Mouse (Mus musculus): Measurements from ENCODE around the gene Mlc1.

DNA sequence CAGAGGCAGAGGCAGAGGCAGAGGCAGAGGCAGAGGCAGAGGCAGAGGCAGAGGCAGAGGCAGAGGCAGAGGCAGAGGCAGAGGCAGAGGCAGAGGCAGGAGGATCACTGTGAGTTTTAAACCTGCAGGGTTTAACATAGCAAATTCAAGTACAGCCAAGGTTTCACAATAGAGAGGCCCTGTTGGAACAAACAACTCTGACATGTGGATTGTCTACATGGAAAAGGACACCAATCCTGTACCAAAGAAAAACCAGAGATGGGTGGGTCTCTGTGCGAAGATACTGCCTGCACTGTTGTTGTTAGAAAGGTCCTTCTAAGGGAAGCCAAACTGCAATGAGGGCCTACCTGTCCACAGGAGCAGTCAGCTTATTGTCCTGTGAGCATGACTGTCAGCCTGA, 58.7 kb downstream of the Mlc1 start:
- no peak for TF ChIP-seq CTCF (IDR thresholded peaks at IDR 0.05; ENCODE audit: borderline replicate concordance, extremely low read depth, insufficient read depth, insufficient read length)
- no peak for TF ChIP-seq POLR2A (IDR thresholded peaks at IDR 0.05; ENCODE audit: borderline replicate concordance, extremely low read depth, insufficient read depth, insufficient read length, poor library complexity, severe bottlenecking)

All from brain, embryonic 14.5 days (tissue).